Mouse (Mus musculus) midbrain, embryonic 10.5 days (tissue): ENCODE measurements around the gene Fastkd3. TPM values are rescaled to one million over a fixed set of nuclear protein-coding genes. Genes with fewer than 3 reads are reported as not detected.
"Not testable (repeated sequence)": the region's sequence is repeated elsewhere in the genome, so short reads cannot be mapped to it uniquely, and the experiment has no call there.

Source experiments
- DNase-seq: peaks from one replicate; pipeline ENCODE4 v3.0.0-alpha.2; 2017; ENCODE audit warnings: low spot score
- H3K27ac ChIP-seq: fragments of 300-500 bp; sonication (generic); replicated peaks from 2 replicates; pipeline ENCODE4 v1.5.1; 2016; ENCODE audit warnings: mild to moderate bottlenecking
- H3K27me3 ChIP-seq: fragments of 300-500 bp; sonication (generic); 2 replicates; pipeline ENCODE4 v1.6.1; 2016; ENCODE audit warnings: low read depth, mild to moderate bottlenecking; ENCODE audit not compliant: poor library complexity, severe bottlenecking
- H3K36me3 ChIP-seq: fragments of 300-500 bp; sonication (generic); 2 replicates; pipeline ENCODE4 v1.6.1; 2016; ENCODE audit warnings: mild to moderate bottlenecking, moderate library complexity
- H3K4me1 ChIP-seq: fragments of 300-500 bp; sonication (generic); 2 replicates; pipeline ENCODE4 v1.6.1; 2016
- H3K4me3 ChIP-seq: fragments of 300-500 bp; sonication (generic); 2 replicates; pipeline ENCODE4 v1.5.1; 2016; ENCODE audit warnings: mild to moderate bottlenecking, moderate library complexity
- H3K9me3 ChIP-seq: fragments of 300-500 bp; sonication (generic); replicated peaks from 2 replicates; pipeline ENCODE4 v1.6.1; 2016; ENCODE audit warnings: mild to moderate bottlenecking
- WGBS: fragments of 180-500 bp; shearing (Covaris S2); methylation state at CpG from one replicate; pipeline ENCODE4 v1.1.7; 2016; 5-methylcytosine and 5-hydroxymethylcytosine counted together
- polyA plus RNA-seq: library from polyadenylated mRNA; unstranded; fragments of >200 nt; fragmentation: Nextera tagmentation; extraction: Ambion mirVana; gene quantifications from 2 replicates; pipeline ENCODE4 v1.2.1, GENCODE M21; 2016

Fastkd3 gene
- 44.8 and 47.2 TPM in 2 replicates for polyA plus RNA-seq

DNA sequence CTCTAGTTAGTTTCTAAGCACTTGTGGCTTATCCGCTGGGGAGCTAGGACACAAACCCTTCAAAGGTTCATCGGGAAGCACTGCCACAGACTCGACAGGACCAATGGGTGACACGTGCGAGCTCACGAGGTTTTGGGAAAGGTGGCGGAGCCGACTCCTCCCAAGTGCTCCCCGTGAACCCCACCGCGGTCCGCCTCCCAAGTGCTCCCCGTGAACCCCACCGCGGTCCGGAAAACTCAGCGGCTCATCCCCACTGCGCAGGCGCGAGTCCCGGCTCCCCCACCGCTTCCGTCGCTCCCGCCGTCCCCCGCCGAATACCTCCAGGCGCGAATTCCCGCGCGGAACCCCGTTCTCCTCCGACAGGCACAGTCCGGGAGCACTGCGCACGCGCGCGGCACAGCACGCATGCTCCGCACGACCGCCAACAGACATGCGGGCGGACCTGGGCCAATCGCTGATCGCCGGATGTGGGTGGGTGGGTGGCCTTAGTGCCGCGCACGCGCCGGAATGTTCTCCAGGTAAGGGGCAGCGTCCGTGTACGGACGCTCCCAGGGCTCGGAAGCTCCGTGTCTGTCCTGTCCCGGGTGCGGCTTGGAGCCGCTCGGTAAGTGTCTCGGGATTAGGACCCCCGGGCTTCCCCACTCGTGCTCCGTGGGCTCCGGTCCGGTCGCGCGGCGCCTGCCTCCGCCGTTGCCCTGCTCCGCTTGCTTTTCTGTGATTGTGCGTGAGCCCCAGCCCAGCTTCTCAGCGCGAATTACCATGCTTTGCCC is at the start of gene Fastkd3, which contains the start of gene Mtrr:
Gene Fastkd3, plus strand, starts transcription at position 488 of the 770 bp plus-strand sequence.
Gene Mtrr, minus strand, starts transcription at position 403 of the 770 bp plus-strand sequence.
- WGBS, result under 1% methylated on average over 81 of the region's 81 CpGs
- peak; percentile 99 for DNase-seq
- Histone ChIP-seq H3K36me3 (peaks cover 64% of the 10 kb centered on the region), H3K27me3 (no peaks in the 10 kb centered on the region), H3K4me1 (peaks cover 20% of the 10 kb centered on the region), H3K27ac (peak within 1 kb of the TSS; percentile 90), H3K4me3 (peak within 1 kb of the TSS; percentile 80), H3K9me3 (no peaks in the 10 kb centered on the region)

DNA sequence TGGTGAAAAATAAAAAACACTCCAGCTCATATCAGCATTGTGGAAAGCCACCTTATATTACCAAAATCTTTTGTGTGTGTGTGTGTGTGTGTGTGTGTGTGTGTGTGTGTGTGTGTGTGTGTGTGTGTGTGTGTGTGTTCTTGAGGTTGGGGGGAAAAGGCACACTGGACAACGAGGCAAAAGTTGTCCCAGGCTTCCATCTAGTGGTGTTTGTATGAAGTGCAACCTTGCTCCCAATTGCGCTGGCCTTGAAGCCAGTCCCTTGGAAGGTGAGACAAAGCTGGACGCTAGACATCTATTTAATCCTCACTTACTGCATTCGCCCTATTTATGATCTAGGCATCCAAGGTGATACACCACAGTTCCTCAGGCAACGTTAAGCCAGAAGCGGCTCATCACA is 28.6 kb upstream of the Fastkd3 start:
- H3K27ac ChIP-seq, H3K9me3 ChIP-seq, H3K4me1 ChIP-seq, H3K36me3 ChIP-seq, H3K27me3 ChIP-seq, H3K4me3 ChIP-seq: not testable (repeated sequence)
- WGBS, result 31% methylated on average over 5 of the region's 6 CpGs
- DNase-seq, result peak; percentile 29

DNA sequence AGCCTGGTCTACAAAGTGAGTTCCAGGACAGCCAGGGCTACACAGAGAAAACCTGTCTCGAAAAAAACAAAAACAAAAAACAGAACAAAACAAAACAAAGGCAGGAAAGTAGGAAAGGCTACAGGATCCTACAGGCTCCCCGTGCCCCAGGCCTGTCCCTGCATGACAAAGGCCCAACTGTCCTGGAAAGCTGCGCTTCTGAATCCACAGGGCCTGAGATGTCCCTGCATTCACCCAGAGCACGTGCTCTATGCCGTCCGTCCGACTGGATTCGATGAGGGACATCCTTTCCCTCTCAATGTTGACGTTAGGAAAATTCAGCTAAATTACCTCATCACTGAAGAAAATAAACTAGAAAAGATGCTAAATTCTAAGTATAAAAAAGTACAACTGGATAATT is 13.9 kb upstream of the Fastkd3 start:
- H3K27ac ChIP-seq, result no peak overlapping the region

DNA sequence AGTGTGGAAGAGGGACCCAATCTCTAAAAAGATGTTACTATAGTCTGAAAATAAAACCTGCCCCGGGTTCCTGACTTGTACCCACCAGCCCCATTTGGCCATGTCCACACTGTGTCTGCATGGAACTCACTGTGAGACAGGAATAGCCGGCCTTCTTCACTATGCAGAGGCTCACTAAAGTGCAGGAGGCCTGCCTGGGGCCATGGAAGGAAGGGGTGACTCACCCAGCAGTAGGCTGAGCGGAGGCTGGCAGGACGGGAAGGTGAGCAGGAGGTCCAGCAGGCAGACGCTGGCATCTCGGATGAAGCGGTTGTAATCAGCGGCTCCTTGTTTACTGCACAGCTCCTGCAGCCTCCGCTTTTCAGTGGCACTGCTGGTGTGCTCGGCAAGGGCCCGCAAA is 13.5 kb upstream of the Fastkd3 start:
- H3K36me3 ChIP-seq, result peaks cover 98% of the 10 kb centered on the region
- no peak for DNase-seq
- WGBS, result 96% methylated on average over 11 of the region's 11 CpGs
- H3K9me3 ChIP-seq, result no peaks in the 10 kb centered on the region
- H3K27me3 ChIP-seq, result no peaks in the 10 kb centered on the region
- no peak overlapping the region for H3K4me3 ChIP-seq
- 0 out of 2 replicates have a peak, but pooled peaks cover 5% of the 10 kb centered on the region for H3K4me1 ChIP-seq
- H3K27ac ChIP-seq, result no peak overlapping the region

More for the DNA sequence above, 13.9 kb upstream of the Fastkd3 start:
- DNase-seq, result no peak
- Histone ChIP-seq H3K4me3 (no peak overlapping the region), H3K4me1 (0 out of 2 replicates have a peak, but pooled peaks cover under 1% of the 10 kb centered on the region), H3K9me3 (no peaks in the 10 kb centered on the region), H3K36me3 (peaks cover 98% of the 10 kb centered on the region), H3K27me3 (no peaks in the 10 kb centered on the region)
- WGBS, result 97% methylated on average over 9 of the region's 9 CpGs

DNA sequence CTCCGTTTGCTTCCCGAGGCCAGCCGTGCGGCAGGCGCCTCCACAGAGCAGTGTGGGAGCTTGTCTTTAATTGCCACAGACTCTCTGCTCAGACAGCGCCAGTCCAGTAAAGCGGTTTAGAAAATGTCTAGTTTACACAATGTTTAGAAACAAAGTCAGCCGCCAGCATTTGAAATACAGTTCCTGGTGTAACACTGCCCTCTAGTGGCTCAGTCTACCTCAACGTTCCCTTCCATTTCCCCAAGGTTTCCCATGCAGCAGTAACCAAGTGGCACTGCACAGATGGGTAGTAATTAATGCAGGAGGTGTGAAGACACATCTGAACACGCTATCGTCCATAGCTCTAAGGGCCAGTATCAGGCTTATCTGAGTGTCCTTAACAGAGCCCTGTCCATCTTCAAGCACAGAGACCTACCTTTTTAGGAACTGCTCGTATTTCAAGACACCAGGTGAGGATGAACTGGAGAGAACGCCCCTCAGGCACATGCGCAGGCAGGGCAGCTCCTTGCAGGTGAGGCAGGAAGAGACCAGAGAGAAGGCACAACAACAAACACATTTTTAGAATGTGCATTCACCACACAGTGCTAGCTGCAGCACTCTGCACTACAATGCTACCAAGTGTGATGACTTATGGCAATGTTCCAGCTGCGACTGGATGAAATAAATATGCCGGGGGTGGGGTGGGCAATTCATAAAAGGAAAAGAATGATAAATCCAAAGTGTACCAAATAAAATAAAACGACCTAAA is 12.3 kb upstream of the Fastkd3 start:
- 78% methylated on average over 17 of the region's 17 CpGs for WGBS
- peak; percentile 35 for DNase-seq
- H3K4me3 ChIP-seq, result no peak overlapping the region
- H3K27me3 ChIP-seq, result no peaks in the 10 kb centered on the region
- H3K9me3 ChIP-seq, result no peaks in the 10 kb centered on the region
- peaks cover 97% of the 10 kb centered on the region for H3K36me3 ChIP-seq
- 0 out of 2 replicates have a peak, but pooled peaks cover 7% of the 10 kb centered on the region for H3K4me1 ChIP-seq
- no peak overlapping the region for H3K27ac ChIP-seq

DNA sequence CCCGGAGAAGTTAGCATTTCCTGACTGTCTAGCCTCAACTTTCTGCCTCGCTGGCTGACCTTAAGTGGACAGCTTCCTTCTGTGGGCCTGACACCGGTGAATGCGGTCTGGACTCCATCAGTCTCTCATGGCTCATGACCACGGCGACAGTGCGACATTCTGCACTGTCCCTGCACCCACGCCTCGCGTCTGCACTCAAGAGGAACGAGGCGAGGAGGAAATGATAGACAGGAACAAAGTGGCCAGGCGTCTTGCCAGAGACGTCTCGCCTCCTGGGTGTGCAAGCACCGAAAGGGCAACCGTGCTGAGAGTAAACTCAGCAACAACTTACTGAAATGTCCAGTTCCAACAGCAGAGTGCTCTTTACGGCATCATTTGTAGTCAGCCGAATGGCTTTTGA is 9.8 kb upstream of the Fastkd3 start:
- 0 out of 2 replicates have a peak, but pooled peaks cover 7% of the 10 kb centered on the region for H3K4me1 ChIP-seq
- no peak overlapping the region for H3K27ac ChIP-seq
- H3K36me3 ChIP-seq, result peaks cover 97% of the 10 kb centered on the region
- no peak overlapping the region for H3K4me3 ChIP-seq
- 95% methylated on average over 19 of the region's 19 CpGs for WGBS
- DNase-seq, result no peak
- no peaks in the 10 kb centered on the region for H3K9me3 ChIP-seq
- H3K27me3 ChIP-seq, result no peaks in the 10 kb centered on the region

DNA sequence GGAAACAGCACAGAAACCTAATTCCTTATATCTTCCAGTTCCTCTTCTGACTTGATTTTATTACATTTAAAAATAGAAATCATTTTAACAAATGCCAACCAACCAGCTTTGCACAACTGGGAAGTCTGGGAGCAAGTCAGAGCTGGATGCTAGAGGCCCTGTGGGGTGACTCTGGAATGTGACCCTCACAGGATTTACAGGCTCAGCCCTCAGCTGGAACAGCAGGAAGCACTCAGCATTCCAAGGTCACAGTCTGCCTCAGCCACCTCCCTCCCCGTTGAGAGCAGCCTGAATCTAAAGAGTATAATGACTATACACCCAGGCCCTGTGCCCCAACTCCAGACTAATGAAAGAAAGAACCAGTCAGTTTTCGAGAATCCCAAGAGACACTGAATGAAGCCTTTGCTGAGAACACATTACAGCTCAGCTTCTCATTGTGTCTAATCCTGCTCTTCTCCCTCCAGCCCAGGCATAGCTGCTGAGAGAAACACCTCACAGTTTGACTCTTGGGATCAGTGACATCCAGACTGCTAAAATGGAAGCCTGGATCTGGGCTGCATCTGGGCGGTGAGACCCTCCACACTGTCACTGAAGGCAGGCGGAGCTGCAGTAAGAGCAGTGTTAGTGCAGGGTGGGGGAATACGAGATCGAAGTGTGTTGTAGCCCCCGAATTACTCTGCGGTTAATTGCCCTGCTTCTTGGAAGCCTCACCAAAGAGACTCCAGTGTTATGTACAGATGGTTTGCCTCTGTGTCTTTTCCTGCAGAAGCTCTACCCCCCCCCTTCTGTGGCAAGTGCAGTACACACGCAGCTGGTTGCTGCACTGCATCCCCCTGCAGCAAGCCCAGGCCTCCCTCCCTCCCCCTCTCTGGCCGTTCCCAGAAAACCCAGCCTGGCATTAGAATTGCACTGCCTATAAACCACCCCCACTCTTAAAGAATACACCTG is 8.8 kb upstream of the Fastkd3 start:
- peaks cover 98% of the 10 kb centered on the region for H3K36me3 ChIP-seq
- no peaks in the 10 kb centered on the region for H3K9me3 ChIP-seq
- no peaks in the 10 kb centered on the region for H3K27me3 ChIP-seq
- H3K27ac ChIP-seq, result peak overlapping the region; percentile 42; the same call in 1 of the 2 replicates
- DNase-seq, result peak; percentile 31
- H3K4me3 ChIP-seq, result no peak overlapping the region
- H3K4me1 ChIP-seq, result 0 out of 2 replicates have a peak, but pooled peaks cover 7% of the 10 kb centered on the region
- 71% methylated on average over 10 of the region's 10 CpGs for WGBS

DNA sequence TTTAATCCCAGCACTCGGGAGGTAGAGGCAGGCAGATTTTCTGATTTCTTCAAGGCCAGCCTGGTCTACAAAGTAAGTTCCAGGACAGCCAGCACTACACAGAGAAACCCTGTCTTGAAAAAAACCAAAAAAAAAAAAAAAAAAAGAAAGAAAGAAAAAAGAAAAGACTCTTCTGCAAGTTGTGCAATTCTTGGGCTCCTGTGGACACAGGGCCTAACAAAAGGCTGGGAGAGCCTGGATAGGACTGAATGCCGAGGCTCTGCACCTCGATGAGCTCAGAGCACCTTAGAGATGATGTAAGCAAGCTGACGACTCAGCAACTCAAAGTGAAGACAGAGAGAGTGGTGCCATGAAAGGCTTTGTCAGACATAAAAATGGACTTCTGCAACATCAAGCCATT is 7.6 kb upstream of the Fastkd3 start:
- 0 out of 2 replicates have a peak, but pooled peaks cover 7% of the 10 kb centered on the region for H3K4me1 ChIP-seq
- H3K27ac ChIP-seq, result no peak overlapping the region
- DNase-seq, result no peak
- H3K9me3 ChIP-seq, result no peaks in the 10 kb centered on the region
- H3K27me3 ChIP-seq, result no peaks in the 10 kb centered on the region
- 87% methylated on average over 4 of the region's 4 CpGs for WGBS
- H3K4me3 ChIP-seq, result no peak overlapping the region
- peaks cover 99% of the 10 kb centered on the region for H3K36me3 ChIP-seq

DNA sequence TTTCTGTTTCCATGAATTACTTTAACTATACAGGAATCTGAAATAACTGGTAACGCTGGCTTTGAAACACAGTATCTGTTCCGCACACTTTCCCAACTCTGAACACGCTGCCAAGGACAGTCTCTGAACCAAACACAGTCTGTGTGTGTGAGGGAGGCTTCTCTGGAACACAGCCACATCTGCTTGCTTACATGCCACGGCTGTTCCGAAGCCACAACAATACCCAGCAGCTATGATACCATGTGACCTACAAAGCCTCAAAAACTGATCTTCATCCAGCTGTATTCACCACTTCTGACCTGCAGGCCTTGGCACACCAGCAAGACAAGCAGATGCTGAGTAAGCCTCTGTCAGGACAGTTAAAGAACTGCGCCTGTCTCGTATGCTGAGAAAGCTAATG is 4.1 kb upstream of the Fastkd3 start:
- H3K9me3 ChIP-seq, result no peaks in the 10 kb centered on the region
- no peak overlapping the region for H3K4me3 ChIP-seq
- H3K36me3 ChIP-seq, result peaks cover 68% of the 10 kb centered on the region
- DNase-seq, result no peak
- H3K27ac ChIP-seq, result no peak overlapping the region
- H3K27me3 ChIP-seq, result no peaks in the 10 kb centered on the region
- peaks cover 20% of the 10 kb centered on the region for H3K4me1 ChIP-seq
- 92% methylated on average over 7 of the region's 7 CpGs for WGBS

DNA sequence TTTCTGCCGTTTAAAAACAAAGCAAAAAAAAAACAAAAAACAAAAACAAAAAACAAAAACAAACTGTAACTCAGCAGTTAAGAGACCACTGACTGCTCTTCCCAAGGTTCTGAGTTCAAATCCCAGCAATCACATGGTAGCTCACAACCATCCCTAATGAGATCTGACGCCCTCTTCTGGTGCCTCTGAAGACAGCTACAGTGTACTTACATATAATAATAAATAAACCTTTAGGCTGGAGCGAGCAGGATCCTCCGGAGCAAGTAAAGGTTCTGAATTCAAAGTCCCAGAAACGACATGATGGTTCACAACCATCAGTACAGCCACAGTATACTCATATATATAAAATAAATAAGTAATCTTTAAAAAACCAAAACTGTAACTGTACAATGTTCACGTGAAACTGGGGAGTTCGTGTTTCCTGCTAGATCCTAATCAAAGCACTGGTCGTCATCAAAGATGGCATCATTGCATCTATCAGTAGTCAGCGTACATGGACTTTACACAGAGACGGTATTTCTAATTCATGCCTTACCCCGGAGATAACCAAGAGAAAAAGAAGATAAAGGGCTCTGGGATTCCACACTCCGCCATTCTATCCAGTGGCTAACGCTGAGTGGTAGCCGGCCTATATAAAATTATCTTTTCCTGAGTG is 821 bp upstream of the Fastkd3 start:
- DNase-seq, result no peak
- Histone ChIP-seq H3K4me3 (peak overlapping the region; percentile 80), H3K9me3 (no peaks in the 10 kb centered on the region), H3K36me3 (peaks cover 64% of the 10 kb centered on the region), H3K27ac (peak overlapping the region; percentile 90), H3K4me1 (peaks cover 20% of the 10 kb centered on the region), H3K27me3 (no peaks in the 10 kb centered on the region)
- WGBS, result 31% methylated on average over 14 of the region's 14 CpGs

DNA sequence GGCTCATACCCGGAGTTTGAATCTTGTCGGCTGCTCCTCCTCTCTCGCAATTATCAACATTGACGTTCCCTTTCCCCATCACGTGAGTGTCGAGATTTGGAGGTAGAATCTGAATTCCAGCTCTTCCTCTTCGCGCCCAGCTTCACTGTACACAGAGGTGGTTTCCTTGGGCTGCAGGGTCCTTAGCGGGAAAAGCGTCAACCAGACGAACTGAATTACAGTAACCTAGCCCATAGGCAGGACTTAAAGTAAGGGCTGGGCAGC is 415 bp downstream of the Fastkd3 start:
- WGBS, result under 1% methylated on average over 11 of the region's 11 CpGs
- Histone ChIP-seq H3K27ac (peak overlapping the region; percentile 90), H3K27me3 (no peaks in the 10 kb centered on the region), H3K4me3 (peak overlapping the region; percentile 80), H3K9me3 (no peaks in the 10 kb centered on the region), H3K36me3 (peaks cover 64% of the 10 kb centered on the region), H3K4me1 (peaks cover 20% of the 10 kb centered on the region)
- DNase-seq, result no peak

DNA sequence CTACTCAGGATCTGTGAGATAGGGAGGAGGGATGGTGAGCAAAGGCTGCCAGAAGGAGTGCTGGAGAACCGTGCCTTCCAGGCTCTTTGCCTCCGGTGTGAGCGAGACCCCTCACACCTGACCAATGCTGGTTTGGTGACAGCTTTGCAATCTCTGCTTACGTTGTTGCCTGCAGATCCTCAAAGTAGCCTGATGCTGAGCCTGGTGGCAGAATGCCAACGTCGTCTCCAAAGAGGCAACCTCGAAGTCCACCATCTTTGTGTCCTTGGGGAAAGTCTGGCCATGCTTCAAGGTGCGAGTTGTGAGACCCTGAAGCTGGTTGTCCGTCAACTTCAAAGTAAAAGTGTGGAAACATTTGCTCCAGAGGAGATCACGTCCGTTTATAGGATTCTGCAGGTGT is 1.9 kb downstream of the Fastkd3 start:
- Histone ChIP-seq H3K36me3 (peaks cover 64% of the 10 kb centered on the region), H3K4me3 (0 out of 2 replicates have a peak overlapping the region, but pooled peaks have one; percentile 80)

More for the DNA sequence above, 1.9 kb downstream of the Fastkd3 start:
- WGBS, result 95% methylated on average over 11 of the region's 11 CpGs
- Histone ChIP-seq H3K27ac (no peak overlapping the region), H3K9me3 (no peaks in the 10 kb centered on the region), H3K27me3 (no peaks in the 10 kb centered on the region), H3K4me1 (peaks cover 20% of the 10 kb centered on the region)
- DNase-seq, result no peak
